Mouse (Mus musculus) heart, adult 2 months (tissue): ENCODE measurements at regions not wholly inside any gene's neighbourhood (a gene's known extent, or its start where the extent isn't known, plus 50 kb on each side); places are given as distances from the start of the nearest gene placed in this dataset.

Source experiments
- CTCF ChIP-seq: fragments of 200-600 bp; IDR thresholded peaks from 2 replicates; pipeline ENCODE4 v1.8.1; 2022; ENCODE audit warnings: antibody characterized with exemption, mild to moderate bottlenecking, moderate library complexity
- EP300 ChIP-seq: fragments of 200-500 bp; IDR thresholded peaks from 2 replicates; pipeline ENCODE4 v1.6.1; 2011; ENCODE audit warnings: low read depth, low read length, control low read depth; ENCODE audit not compliant: insufficient read depth
- POLR2A ChIP-seq: fragments of 200-500 bp; IDR thresholded peaks from 2 replicates; pipeline ENCODE4 v1.6.1; 2011; ENCODE audit warnings: mild to moderate bottlenecking, low read depth, low read length, control low read depth; ENCODE audit not compliant: insufficient read depth

GRCm38 (mm10) chr7:35988449-35989109 lies 185.8 kb upstream of the Zfp507 start:
- TF ChIP-seq CTCF, result no peak
- no peak for TF ChIP-seq EP300
- no peak for TF ChIP-seq POLR2A
